Comparison of ENCODE assay signal across 12 mouse cellular contexts in the genomic region with DNA sequence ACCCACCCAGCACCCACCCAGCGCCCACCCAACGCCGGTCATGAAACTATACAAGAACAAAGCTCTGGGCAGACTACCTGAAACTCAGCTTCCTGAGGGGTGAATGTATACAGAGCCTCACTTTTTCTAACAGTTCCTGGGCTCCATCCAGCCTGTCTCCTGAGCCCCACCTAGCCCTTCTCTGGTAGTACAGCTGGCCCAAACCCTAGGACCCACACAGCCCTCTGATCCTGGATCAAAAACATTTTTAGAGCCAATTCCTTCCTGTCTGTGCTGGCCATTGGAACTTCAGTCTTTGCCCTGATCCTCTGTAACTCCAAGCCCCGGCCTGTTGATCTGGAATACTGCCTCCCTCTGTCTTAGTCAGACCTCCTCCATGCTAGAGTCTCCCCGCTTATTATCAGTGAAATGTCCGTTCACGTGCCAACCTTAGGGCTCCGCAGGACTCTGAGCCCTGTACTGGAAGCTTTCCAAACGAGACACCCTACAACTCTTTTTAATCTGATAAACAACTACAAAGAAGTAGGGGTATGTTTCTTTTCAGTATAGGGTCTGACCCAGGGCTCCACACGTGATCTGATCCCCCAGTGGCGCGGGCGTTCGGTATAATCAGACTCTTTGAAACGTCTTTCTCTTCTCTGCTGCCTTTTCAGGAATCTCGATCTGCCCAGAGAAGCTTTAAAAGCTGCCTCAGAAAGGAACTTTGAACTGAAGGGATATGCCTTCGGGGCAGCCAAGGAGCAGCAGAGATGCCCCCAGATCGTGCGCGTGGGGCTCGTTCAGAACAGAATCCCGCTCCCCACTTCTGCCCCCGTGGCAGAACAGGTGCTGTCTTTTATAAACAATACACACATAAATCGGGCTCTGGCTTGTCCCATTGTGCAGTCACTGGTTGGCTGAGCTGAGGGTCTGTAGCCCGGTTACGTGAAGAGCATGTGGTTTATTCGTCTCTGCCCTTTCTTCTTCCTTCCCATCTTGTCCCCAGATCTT. TPM values are rescaled to one million over a fixed set of nuclear protein-coding genes. Genes with fewer than 3 reads are reported as not detected.
DNase-seq lines count a peak whose midpoint lies in the region; ATAC-seq and TF ChIP-seq lines count a peak whose summit lies in the region.
"Had no signal": no experiment of that assay in that cellular context is flagged by ENCODE, and none has a peak within 500 bp of the region (broad histone marks: within the 10 kb centered on the region; RNA-seq: fewer than 3 reads in every experiment).

No protein-coding gene starts in this region.

- H3K9me3 ChIP-seq in hindbrain, embryonic 13.5 days, result no peaks in the 10 kb centered on the region
- H3K9me3 ChIP-seq in hindbrain, embryonic 10.5 days, result no peaks in the 10 kb centered on the region
- H3K9me3 ChIP-seq in forebrain, embryonic 15.5 days, result no peaks in the 10 kb centered on the region
- H3K9me3 ChIP-seq in kidney, postnatal 0 days (replicated peaks; ENCODE audit: low read length), result no peaks in the 10 kb centered on the region
- H3K9me3 ChIP-seq in midbrain, embryonic 14.5 days (ENCODE audit: control insufficient read depth, low read length), result no peaks in the 10 kb centered on the region
- H3K9me3 ChIP-seq: limb, embryonic 10.5 days had no signal

- H3K9ac ChIP-seq in hindbrain, embryonic 13.5 days, result peak overlapping the region; percentile 43; the same call in 1 of the 2 replicates
- H3K9ac ChIP-seq in forebrain, embryonic 15.5 days (replicated peaks), result no peak overlapping the region
- no peak overlapping the region for H3K9ac ChIP-seq in kidney, postnatal 0 days (ENCODE audit: low read depth, low read length)
- H3K9ac ChIP-seq in midbrain, embryonic 14.5 days (replicated peaks; ENCODE audit: low read length), result no peak overlapping the region

- TF ChIP-seq CTCF in kidney, postnatal 0 days (IDR thresholded peaks at IDR 0.05; ENCODE audit: low read depth), result no peak

- DNase-seq in hindbrain, embryonic 10.5 days (ENCODE audit: low spot score), result no peak
- no peak for DNase-seq in kidney, postnatal 0 days (ENCODE audit: low spot score)
- peak; percentile 66 for DNase-seq in midbrain, embryonic 14.5 days
- no peak for DNase-seq in right cerebral cortex, postnatal 14 days
- DNase-seq in left cerebral cortex, postnatal 14 days (ENCODE audit: low spot score in 2 of 2), result no peak
- DNase-seq in lung, postnatal 4 days, result no peak
- DNase-seq: heart, postnatal 36 days; lung, postnatal 36 days had no signal

- intact Hi-C loops in left cerebral cortex, postnatal 14 days (cut with DNase I), result no loop called here

- H3K27ac ChIP-seq in hindbrain, embryonic 13.5 days, result no peak overlapping the region
- H3K27ac ChIP-seq in hindbrain, embryonic 10.5 days, result no peak overlapping the region; the same call in 1 of the 2 replicates
- H3K27ac ChIP-seq in forebrain, embryonic 15.5 days (replicated peaks), result no peak overlapping the region
- peak overlapping the region; percentile 54; the same call in 1 of the 2 replicates for H3K27ac ChIP-seq in kidney, postnatal 0 days
- H3K27ac ChIP-seq in midbrain, embryonic 14.5 days (replicated peaks; ENCODE audit: low read depth, low read length), result no peak overlapping the region
- H3K27ac ChIP-seq: limb, embryonic 10.5 days had no signal

- ATAC-seq in hindbrain, embryonic 13.5 days (ENCODE audit: low FRiP score), result no peak
- 0 out of 2 replicates have a peak, but pooled peaks have one; percentile 19 for ATAC-seq in forebrain, embryonic 15.5 days (replicated peaks)
- ATAC-seq in kidney, postnatal 0 days (replicated peaks; ENCODE audit: low FRiP score, low read depth), result peak; percentile 40; the same call in 1 of the 2 replicates
- ATAC-seq in midbrain, embryonic 14.5 days (ENCODE audit: low FRiP score, low TSS enrichment), result no peak

- WGBS in hindbrain, embryonic 13.5 days, result 64% methylated on average over 27 of the region's 27 CpGs
- WGBS in hindbrain, embryonic 10.5 days, result 76% methylated on average over 27 of the region's 27 CpGs
- WGBS in forebrain, embryonic 15.5 days, result 39% methylated on average over 27 of the region's 27 CpGs
- WGBS in kidney, postnatal 0 days, result 59% methylated on average over 27 of the region's 27 CpGs
- WGBS in midbrain, embryonic 14.5 days, result 36% methylated on average over 27 of the region's 27 CpGs

- no peak overlapping the region for H3K4me3 ChIP-seq in hindbrain, embryonic 13.5 days
- H3K4me3 ChIP-seq in hindbrain, embryonic 10.5 days, result no peak overlapping the region
- no peak overlapping the region for H3K4me3 ChIP-seq in forebrain, embryonic 15.5 days
- no peak overlapping the region for H3K4me3 ChIP-seq in kidney, postnatal 0 days (replicated peaks; ENCODE audit: low read depth, low read length)
- no peak overlapping the region for H3K4me3 ChIP-seq in midbrain, embryonic 14.5 days (replicated peaks; ENCODE audit: low read depth, low read length)
- H3K4me3 ChIP-seq: limb, embryonic 10.5 days had no signal

- peaks cover 8% of the 10 kb centered on the region for H3K4me1 ChIP-seq in hindbrain, embryonic 13.5 days (replicated peaks)
- H3K4me1 ChIP-seq in hindbrain, embryonic 10.5 days (replicated peaks), result peaks cover 20% of the 10 kb centered on the region
- H3K4me1 ChIP-seq in forebrain, embryonic 15.5 days, result peaks cover 17% of the 10 kb centered on the region
- H3K4me1 ChIP-seq in kidney, postnatal 0 days (replicated peaks; ENCODE audit: insufficient read depth, low read length), result no peaks in the 10 kb centered on the region
- peaks cover 20% of the 10 kb centered on the region for H3K4me1 ChIP-seq in midbrain, embryonic 14.5 days (ENCODE audit: control insufficient read depth, insufficient read depth, low read length)
- H3K4me1 ChIP-seq: limb, embryonic 10.5 days had no signal

- no peaks in the 10 kb centered on the region for H3K27me3 ChIP-seq in hindbrain, embryonic 13.5 days
- H3K27me3 ChIP-seq in hindbrain, embryonic 10.5 days (ENCODE audit: insufficient read depth, poor library complexity, severe bottlenecking), result peaks cover 3% of the 10 kb centered on the region; the same call in 1 of the 2 replicates
- H3K27me3 ChIP-seq in forebrain, embryonic 15.5 days, result no peaks in the 10 kb centered on the region
- no peaks in the 10 kb centered on the region for H3K27me3 ChIP-seq in kidney, postnatal 0 days (ENCODE audit: insufficient read depth, low read length)
- no peaks in the 10 kb centered on the region for H3K27me3 ChIP-seq in midbrain, embryonic 14.5 days (ENCODE audit: control insufficient read depth, insufficient read depth, low read length)
- H3K27me3 ChIP-seq: CH12.LX had no signal

- H3K36me3 ChIP-seq in hindbrain, embryonic 13.5 days, result no peaks in the 10 kb centered on the region
- no peaks in the 10 kb centered on the region for H3K36me3 ChIP-seq in hindbrain, embryonic 10.5 days
- no peaks in the 10 kb centered on the region for H3K36me3 ChIP-seq in forebrain, embryonic 15.5 days
- no peaks in the 10 kb centered on the region for H3K36me3 ChIP-seq in kidney, postnatal 0 days (ENCODE audit: insufficient read depth, low read length)
- no peaks in the 10 kb centered on the region for H3K36me3 ChIP-seq in midbrain, embryonic 14.5 days (ENCODE audit: control insufficient read depth, insufficient read depth, low read length)
- H3K36me3 ChIP-seq: limb, embryonic 10.5 days had no signal

- H3K4me2 ChIP-seq in hindbrain, embryonic 13.5 days, result 0 out of 2 replicates have a peak overlapping the region, but pooled peaks have one; percentile 17
- H3K4me2 ChIP-seq in forebrain, embryonic 15.5 days (replicated peaks), result peak overlapping the region; percentile 18
- H3K4me2 ChIP-seq in kidney, postnatal 0 days (ENCODE audit: low read length), result no peak overlapping the region
- H3K4me2 ChIP-seq in midbrain, embryonic 14.5 days (ENCODE audit: low read length), result peak overlapping the region; percentile 41

RNA-seq across cellular contexts. Expression of a gene that starts 11.5 kb away (rescaled TPM):
- polyA plus RNA-seq in hindbrain, embryonic 13.5 days (2015; fragmentation: Nextera tagmentation; extraction: Ambion mirVana), result 0.09 and 0.10 TPM in 2 replicates
- polyA plus RNA-seq in hindbrain, embryonic 10.5 days (2016; fragmentation: Nextera tagmentation; extraction: Ambion mirVana), result 0.19 TPM in 1 of 2 replicates, not detected in the other
- 0.13 and 0.19 TPM in 2 replicates for polyA plus RNA-seq in forebrain, embryonic 15.5 days (2015; fragmentation: Nextera tagmentation; extraction: Ambion mirVana)
- 11.9 and 13.1 TPM in 2 replicates for polyA plus RNA-seq in kidney, postnatal 0 days (2015; fragmentation: Nextera tagmentation; extraction: Ambion mirVana)
- polyA plus RNA-seq in midbrain, embryonic 14.5 days (2014; fragmentation: Nextera tagmentation; extraction: Ambion mirVana), result 0.11 TPM in 1 of 2 replicates, not detected in the other
- total RNA-seq in left cerebral cortex, postnatal 14 days (2021), result under 1 TPM; 0.55 to 0.66 TPM
- polyA plus RNA-seq: limb, embryonic 10.5 days had no signal

Comparison
In these comparisons a context has a peak if more than half of its experiments do, and no peak if none do; other contexts are left out.
1. ATAC-seq: peak in forebrain, embryonic 15.5 days (single experiment) and kidney, postnatal 0 days (single experiment); none in hindbrain, embryonic 13.5 days (single experiment) and midbrain, embryonic 14.5 days (single experiment).
2. RNA of a gene that starts 11.5 kb away (polyA plus RNA-seq): 11.9 to 13.1 TPM in kidney, postnatal 0 days; 0.13 to 0.19 TPM in forebrain, embryonic 15.5 days, 0.11 TPM in midbrain, embryonic 14.5 days, 0.09 to 0.10 TPM in hindbrain, embryonic 13.5 days and 0.19 TPM in hindbrain, embryonic 10.5 days; every median in the first group is over 10 times any median in the second.